Mouse (Mus musculus): ENCODE measurements at regions not wholly inside any gene's neighbourhood (a gene's known extent, or its start where the extent isn't known, plus 50 kb on each side); places are given as distances from the start of the nearest gene placed in this dataset.
A peak's percentile ranks its signal among the peaks of the same experiment; 100 is the strongest.

- Histone ChIP-seq H3K9me3 (ENCODE audit: control insufficient read depth, low read length) (no peaks in the 10 kb centered on the region), H3K27me3 (replicated peaks; ENCODE audit: control insufficient read depth, insufficient read depth, low read length) (no peaks in the 10 kb centered on the region), H3K36me3 (ENCODE audit: control insufficient read depth, insufficient read depth, low read length) (no peaks in the 10 kb centered on the region), H3K9ac (ENCODE audit: low read length) (no peak overlapping the region), H3K27ac (ENCODE audit: low read depth) (no peak overlapping the region), H3K4me3 (ENCODE audit: low read depth, low read length) (no peak overlapping the region), H3K4me1 (replicated peaks; ENCODE audit: control insufficient read depth, insufficient read depth, low read length) (peaks cover 2% of the 10 kb centered on the region; the same call in 1 of the 2 replicates), H3K4me2 (ENCODE audit: low read length) (no peak overlapping the region)
- WGBS = 71% methylated on average over 10 of the region's 10 CpGs
- DNase-seq (ENCODE audit: low spot score) (no peak), ATAC-seq (replicated peaks; ENCODE audit: low FRiP score, low TSS enrichment, low read depth) (no peak)
These were observed 322.6 kb downstream of the Tbc1d1 start for GRCm38 (mm10) chr5:64478599-64479214.

- Histone ChIP-seq H3K4me1 (replicated peaks; ENCODE audit: control insufficient read depth, insufficient read depth, low read length) (peaks cover 2% of the 10 kb centered on the region; the same call in 1 of the 2 replicates), H3K4me3 (ENCODE audit: low read depth, low read length) (no peak overlapping the region), H3K4me2 (ENCODE audit: low read length) (no peak overlapping the region), H3K27ac (ENCODE audit: low read depth) (no peak overlapping the region; the same call in 1 of the 2 replicates), H3K27me3 (replicated peaks; ENCODE audit: control insufficient read depth, insufficient read depth, low read length) (no peaks in the 10 kb centered on the region), H3K36me3 (ENCODE audit: control insufficient read depth, insufficient read depth, low read length) (no peaks in the 10 kb centered on the region), H3K9ac (ENCODE audit: low read length) (no peak overlapping the region), H3K9me3 (ENCODE audit: control insufficient read depth, low read length) (no peaks in the 10 kb centered on the region)
- no peak for ATAC-seq (replicated peaks; ENCODE audit: low FRiP score, low TSS enrichment, low read depth)
- 46% methylated on average over 8 of the region's 8 CpGs for WGBS
- DNase-seq (ENCODE audit: low spot score) = no peak
These were observed 323.2 kb downstream of the Tbc1d1 start for GRCm38 (mm10) chr5:64479315-64479714.

- Histone ChIP-seq H3K27me3 (replicated peaks; ENCODE audit: control insufficient read depth, insufficient read depth, low read length) (no peaks in the 10 kb centered on the region), H3K27ac (ENCODE audit: low read depth) (no peak overlapping the region), H3K4me3 (ENCODE audit: low read depth, low read length) (no peak overlapping the region), H3K36me3 (ENCODE audit: control insufficient read depth, insufficient read depth, low read length) (no peaks in the 10 kb centered on the region), H3K4me1 (replicated peaks; ENCODE audit: control insufficient read depth, insufficient read depth, low read length) (0 out of 2 replicates have a peak, but pooled peaks cover 3% of the 10 kb centered on the region), H3K4me2 (ENCODE audit: low read length) (no peak overlapping the region), H3K9me3 (ENCODE audit: control insufficient read depth, low read length) (no peaks in the 10 kb centered on the region), H3K9ac (ENCODE audit: low read length) (no peak overlapping the region)
- WGBS = 82% methylated on average over 3 of the region's 3 CpGs
- DNase-seq (ENCODE audit: low spot score) (no peak), ATAC-seq (replicated peaks; ENCODE audit: low FRiP score, low TSS enrichment, low read depth) (no peak)
These were observed 318.1 kb upstream of the Klf3 start for GRCm38 (mm10) chr5:64485043-64485442.

GRCm38 (mm10) chr5:64485856-64486255 lies 317.3 kb upstream of the Klf3 start:
- no peak overlapping the region for H3K4me3 ChIP-seq (ENCODE audit: low read depth, low read length)
- ATAC-seq (replicated peaks; ENCODE audit: low FRiP score, low TSS enrichment, low read depth) (no peak), DNase-seq (ENCODE audit: low spot score) (no peak)
- H3K36me3 ChIP-seq (ENCODE audit: control insufficient read depth, insufficient read depth, low read length) = no peaks in the 10 kb centered on the region
- H3K27ac ChIP-seq (ENCODE audit: low read depth) = no peak overlapping the region
- H3K4me2 ChIP-seq (ENCODE audit: low read length) = no peak overlapping the region
- H3K9ac ChIP-seq (ENCODE audit: low read length) = no peak overlapping the region
- no peaks in the 10 kb centered on the region for H3K9me3 ChIP-seq (ENCODE audit: control insufficient read depth, low read length)
- no peaks in the 10 kb centered on the region for H3K27me3 ChIP-seq (replicated peaks; ENCODE audit: control insufficient read depth, insufficient read depth, low read length)
- 0 out of 2 replicates have a peak, but pooled peaks cover 3% of the 10 kb centered on the region for H3K4me1 ChIP-seq (replicated peaks; ENCODE audit: control insufficient read depth, insufficient read depth, low read length)
- WGBS = 96% methylated on average over 6 of the region's 6 CpGs

GRCm38 (mm10) chr5:64486761-64487160 lies 316.4 kb upstream of the Klf3 start:
- 86% methylated on average over 1 of the region's 1 CpGs for WGBS
- H3K4me2 ChIP-seq (ENCODE audit: low read length) = no peak overlapping the region

GRCm38 (mm10) chr5:64487698-64488398 lies 315.3 kb upstream of the Klf3 start:
- DNase-seq (ENCODE audit: low spot score) (no peak), ATAC-seq (replicated peaks; ENCODE audit: low FRiP score, low TSS enrichment, low read depth) (no peak)
- Histone ChIP-seq H3K9ac (ENCODE audit: low read length) (no peak overlapping the region), H3K4me3 (ENCODE audit: low read depth, low read length) (no peak overlapping the region), H3K4me1 (replicated peaks; ENCODE audit: control insufficient read depth, insufficient read depth, low read length) (0 out of 2 replicates have a peak, but pooled peaks cover 3% of the 10 kb centered on the region), H3K36me3 (ENCODE audit: control insufficient read depth, insufficient read depth, low read length) (no peaks in the 10 kb centered on the region), H3K27ac (ENCODE audit: low read depth) (no peak overlapping the region), H3K27me3 (replicated peaks; ENCODE audit: control insufficient read depth, insufficient read depth, low read length) (no peaks in the 10 kb centered on the region), H3K4me2 (ENCODE audit: low read length) (peak overlapping the region; percentile 28), H3K9me3 (ENCODE audit: control insufficient read depth, low read length) (no peaks in the 10 kb centered on the region)
- WGBS = 52% methylated on average over 14 of the region's 14 CpGs

More at GRCm38 (mm10) chr5:64486761-64487160, 316.4 kb upstream of the Klf3 start:
- H3K27ac ChIP-seq (ENCODE audit: low read depth) = no peak overlapping the region
- H3K4me3 ChIP-seq (ENCODE audit: low read depth, low read length) = no peak overlapping the region
- DNase-seq (ENCODE audit: low spot score) = no peak
- no peak overlapping the region for H3K9ac ChIP-seq (ENCODE audit: low read length)
- 0 out of 2 replicates have a peak, but pooled peaks cover 3% of the 10 kb centered on the region for H3K4me1 ChIP-seq (replicated peaks; ENCODE audit: control insufficient read depth, insufficient read depth, low read length)
- ATAC-seq (replicated peaks; ENCODE audit: low FRiP score, low TSS enrichment, low read depth) = no peak
- H3K27me3 ChIP-seq (replicated peaks; ENCODE audit: control insufficient read depth, insufficient read depth, low read length) = no peaks in the 10 kb centered on the region
- no peaks in the 10 kb centered on the region for H3K9me3 ChIP-seq (ENCODE audit: control insufficient read depth, low read length)
- H3K36me3 ChIP-seq (ENCODE audit: control insufficient read depth, insufficient read depth, low read length) = no peaks in the 10 kb centered on the region

- no peaks in the 10 kb centered on the region for H3K9me3 ChIP-seq (ENCODE audit: control insufficient read depth, low read length)
- H3K36me3 ChIP-seq (ENCODE audit: control insufficient read depth, insufficient read depth, low read length) = no peaks in the 10 kb centered on the region
- WGBS = 93% methylated on average over 4 of the region's 4 CpGs
- H3K4me2 ChIP-seq (ENCODE audit: low read length) = no peak overlapping the region
- ATAC-seq (replicated peaks; ENCODE audit: low FRiP score, low TSS enrichment, low read depth) = no peak
- H3K27ac ChIP-seq (ENCODE audit: low read depth) = no peak overlapping the region
- H3K27me3 ChIP-seq (replicated peaks; ENCODE audit: control insufficient read depth, insufficient read depth, low read length) = no peaks in the 10 kb centered on the region
- no peak overlapping the region for H3K4me3 ChIP-seq (ENCODE audit: low read depth, low read length)
- H3K9ac ChIP-seq (ENCODE audit: low read length) = no peak overlapping the region
- DNase-seq (ENCODE audit: low spot score) = no peak
- H3K4me1 ChIP-seq (replicated peaks; ENCODE audit: control insufficient read depth, insufficient read depth, low read length) = 0 out of 2 replicates have a peak, but pooled peaks cover 3% of the 10 kb centered on the region
These were observed 313.3 kb upstream of the Klf3 start for GRCm38 (mm10) chr5:64489656-64490444.

- no peaks in the 10 kb centered on the region for H3K36me3 ChIP-seq (ENCODE audit: control insufficient read depth, insufficient read depth, low read length)
- H3K9me3 ChIP-seq (ENCODE audit: control insufficient read depth, low read length) = no peaks in the 10 kb centered on the region
- ATAC-seq (replicated peaks; ENCODE audit: low FRiP score, low TSS enrichment, low read depth) (no peak), DNase-seq (ENCODE audit: low spot score) (no peak)
- WGBS = 66% methylated on average over 5 of the region's 5 CpGs
- no peak overlapping the region for H3K9ac ChIP-seq (ENCODE audit: low read length)
- H3K27ac ChIP-seq (ENCODE audit: low read depth) = no peak overlapping the region
- 0 out of 2 replicates have a peak, but pooled peaks cover 3% of the 10 kb centered on the region for H3K4me1 ChIP-seq (replicated peaks; ENCODE audit: control insufficient read depth, insufficient read depth, low read length)
- no peak overlapping the region for H3K4me3 ChIP-seq (ENCODE audit: low read depth, low read length)
- no peaks in the 10 kb centered on the region for H3K27me3 ChIP-seq (replicated peaks; ENCODE audit: control insufficient read depth, insufficient read depth, low read length)
- H3K4me2 ChIP-seq (ENCODE audit: low read length) = no peak overlapping the region
These were observed 312.7 kb upstream of the Klf3 start for GRCm38 (mm10) chr5:64490445-64490950.
